Mouse (Mus musculus): ENCODE data around the gene Twnk. TPM values are rescaled to one million over a fixed set of nuclear protein-coding genes. Genes with fewer than 3 reads are reported as not detected.

Twnk gene
- polyA plus RNA-seq, 1 experiment, result 14.8 TPM

GRCm38 (mm10) chr19:44999647-45000046, 5.8 kb upstream of the Twnk start:
- 81% methylated on average over 8 of the region's 8 CpGs for WGBS
- TF ChIP-seq CTCF (conservative IDR thresholded peaks at IDR 0.05; ENCODE audit: insufficient read depth, insufficient read length, low read depth, low read length) (no peak), POLR2A (IDR thresholded peaks at IDR 0.05; ENCODE audit: low read depth, low read length) (no peak)
- H3K4me3 ChIP-seq (ENCODE audit: insufficient read depth, low read depth, low read length), result no peak overlapping the region
- no peaks in the 10 kb centered on the region for H3K4me1 ChIP-seq (ENCODE audit: control insufficient read depth, insufficient read depth, low read length)
- no peak overlapping the region for H3K27ac ChIP-seq (ENCODE audit: insufficient read depth, low read depth, low read length)
- H3K36me3 ChIP-seq (ENCODE audit: control insufficient read depth, insufficient read depth, low read length), result no peaks in the 10 kb centered on the region
- DNase-seq, result no peak
- H3K27me3 ChIP-seq (replicated peaks; ENCODE audit: control insufficient read depth, insufficient read depth, low read length), result no peaks in the 10 kb centered on the region

GRCm38 (mm10) chr19:45002301-45002700, 3.2 kb upstream of the Twnk start:
- peak; percentile 31 for DNase-seq
- H3K4me3 ChIP-seq (ENCODE audit: insufficient read depth, low read depth, low read length), result no peak overlapping the region
- H3K27ac ChIP-seq (ENCODE audit: insufficient read depth, low read depth, low read length), result no peak overlapping the region
- H3K36me3 ChIP-seq (ENCODE audit: control insufficient read depth, insufficient read depth, low read length), result no peaks in the 10 kb centered on the region
- peaks cover 9% of the 10 kb centered on the region for H3K4me1 ChIP-seq (ENCODE audit: control insufficient read depth, insufficient read depth, low read length)
- TF ChIP-seq POLR2A (IDR thresholded peaks at IDR 0.05; ENCODE audit: low read depth, low read length) (no peak), CTCF (conservative IDR thresholded peaks at IDR 0.05; ENCODE audit: insufficient read depth, insufficient read length, low read depth, low read length) (peak; percentile 51; the same call in 1 of the 2 replicates)
- WGBS, result 60% methylated on average over 3 of the region's 3 CpGs
- H3K27me3 ChIP-seq (replicated peaks; ENCODE audit: control insufficient read depth, insufficient read depth, low read length), result no peaks in the 10 kb centered on the region

- peaks cover 19% of the 10 kb centered on the region for H3K4me1 ChIP-seq (ENCODE audit: control insufficient read depth, insufficient read depth, low read length)
- TF ChIP-seq CTCF (conservative IDR thresholded peaks at IDR 0.05; ENCODE audit: insufficient read depth, insufficient read length, low read depth, low read length), result no peak
- no peak for TF ChIP-seq POLR2A (IDR thresholded peaks at IDR 0.05; ENCODE audit: low read depth, low read length)
- H3K36me3 ChIP-seq (ENCODE audit: control insufficient read depth, insufficient read depth, low read length), result no peaks in the 10 kb centered on the region
- H3K4me3 ChIP-seq (ENCODE audit: insufficient read depth, low read depth, low read length), result no peak overlapping the region
- H3K27ac ChIP-seq (ENCODE audit: insufficient read depth, low read depth, low read length), result no peak overlapping the region
- WGBS, result 84% methylated on average over 7 of the region's 7 CpGs
- no peak for DNase-seq
- H3K27me3 ChIP-seq (replicated peaks; ENCODE audit: control insufficient read depth, insufficient read depth, low read length), result no peaks in the 10 kb centered on the region
Measured at GRCm38 (mm10) chr19:45003740-45004516, 1.5 kb upstream of the Twnk start.

GRCm38 (mm10) chr19:45005957-45006712, 672 bp downstream of the Twnk start, which contains the start of gene Mrpl43:
TSS of gene Mrpl43 (minus strand) at chr19:45006442.
- WGBS, result under 1% methylated on average over 82 of the region's 82 CpGs
- Histone ChIP-seq H3K27ac (ENCODE audit: insufficient read depth, low read depth, low read length) (peak within 1 kb of the TSS; percentile 92), H3K36me3 (ENCODE audit: control insufficient read depth, insufficient read depth, low read length) (no peaks in the 10 kb centered on the region), H3K27me3 (replicated peaks; ENCODE audit: control insufficient read depth, insufficient read depth, low read length) (no peaks in the 10 kb centered on the region), H3K4me1 (ENCODE audit: control insufficient read depth, insufficient read depth, low read length) (peaks cover 19% of the 10 kb centered on the region), H3K4me3 (ENCODE audit: insufficient read depth, low read depth, low read length) (peak within 1 kb of the TSS; percentile 98)
- DNase-seq, result peak; percentile 97
- TF ChIP-seq POLR2A (IDR thresholded peaks at IDR 0.05; ENCODE audit: low read depth, low read length) (peak; percentile 23), CTCF (conservative IDR thresholded peaks at IDR 0.05; ENCODE audit: insufficient read depth, insufficient read length, low read depth, low read length) (no peak)

- TF ChIP-seq CTCF (conservative IDR thresholded peaks at IDR 0.05; ENCODE audit: insufficient read depth, insufficient read length, low read depth, low read length) (no peak), POLR2A (IDR thresholded peaks at IDR 0.05; ENCODE audit: low read depth, low read length) (no peak)
- no peak overlapping the region; the same call in 1 of the 2 replicates for H3K27ac ChIP-seq (ENCODE audit: insufficient read depth, low read depth, low read length)
- peaks cover 19% of the 10 kb centered on the region for H3K4me1 ChIP-seq (ENCODE audit: control insufficient read depth, insufficient read depth, low read length)
- H3K27me3 ChIP-seq (replicated peaks; ENCODE audit: control insufficient read depth, insufficient read depth, low read length), result no peaks in the 10 kb centered on the region
- 20% methylated on average over 17 of the region's 17 CpGs for WGBS
- peak overlapping the region; percentile 98 for H3K4me3 ChIP-seq (ENCODE audit: insufficient read depth, low read depth, low read length)
- DNase-seq, result no peak
- no peaks in the 10 kb centered on the region for H3K36me3 ChIP-seq (ENCODE audit: control insufficient read depth, insufficient read depth, low read length)
Measured at GRCm38 (mm10) chr19:45007021-45007420, 1.6 kb downstream of the Twnk start.

GRCm38 (mm10) chr19:45007425-45008191, 2.1 kb downstream of the Twnk start:
- peak overlapping the region; percentile 98; the same call in 1 of the 2 replicates for H3K4me3 ChIP-seq (ENCODE audit: insufficient read depth, low read depth, low read length)

More at GRCm38 (mm10) chr19:45007425-45008191, 2.1 kb downstream of the Twnk start:
- no peaks in the 10 kb centered on the region for H3K27me3 ChIP-seq (replicated peaks; ENCODE audit: control insufficient read depth, insufficient read depth, low read length)
- TF ChIP-seq CTCF (conservative IDR thresholded peaks at IDR 0.05; ENCODE audit: insufficient read depth, insufficient read length, low read depth, low read length) (no peak), POLR2A (IDR thresholded peaks at IDR 0.05; ENCODE audit: low read depth, low read length) (no peak)
- 58% methylated on average over 20 of the region's 20 CpGs for WGBS
- H3K36me3 ChIP-seq (ENCODE audit: control insufficient read depth, insufficient read depth, low read length), result no peaks in the 10 kb centered on the region
- no peak overlapping the region; the same call in 1 of the 2 replicates for H3K27ac ChIP-seq (ENCODE audit: insufficient read depth, low read depth, low read length)
- peak; percentile 92 for DNase-seq
- H3K4me1 ChIP-seq (ENCODE audit: control insufficient read depth, insufficient read depth, low read length), result peaks cover 19% of the 10 kb centered on the region
